Mouse (Mus musculus): ENCODE measurements at regions not wholly inside any gene's neighbourhood (a gene's known extent, or its start where the extent isn't known, plus 50 kb on each side); places are given as distances from the start of the nearest gene placed in this dataset.

DNA sequence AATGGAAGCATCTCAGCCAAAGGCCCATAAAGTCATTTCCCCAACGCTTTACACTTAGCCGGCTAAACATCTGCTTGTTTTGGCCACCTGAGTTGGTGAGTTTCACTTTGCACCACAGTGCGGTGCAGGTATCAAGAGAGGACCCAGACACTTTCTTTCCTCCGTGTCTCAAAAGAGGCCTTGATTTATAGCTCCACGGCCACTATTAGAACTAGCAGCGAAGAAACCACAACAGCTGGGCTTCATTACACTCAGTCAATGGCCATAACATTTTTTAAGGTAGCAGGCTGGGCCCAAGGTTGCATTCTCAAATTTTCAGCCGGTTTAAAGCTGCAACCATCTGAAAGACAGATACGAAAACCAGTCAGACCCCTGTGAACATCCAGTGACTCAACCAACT, 103.4 kb downstream of the Mreg start:
- DNase-seq (ENCODE audit: low spot score in 2 of 2): no peak

GRCm38 (mm10) chr1:72107125-72107524, 105.0 kb downstream of the Mreg start:
- no peak for DNase-seq (ENCODE audit: low spot score in 2 of 2)

GRCm38 (mm10) chr1:72106655-72107054, 105.5 kb downstream of the Mreg start:
- DNase-seq (ENCODE audit: low spot score in 2 of 2): no peak

GRCm38 (mm10) chr1:72105435-72106057, 106.6 kb downstream of the Mreg start:
- DNase-seq (ENCODE audit: low spot score in 2 of 2): no peak

DNA sequence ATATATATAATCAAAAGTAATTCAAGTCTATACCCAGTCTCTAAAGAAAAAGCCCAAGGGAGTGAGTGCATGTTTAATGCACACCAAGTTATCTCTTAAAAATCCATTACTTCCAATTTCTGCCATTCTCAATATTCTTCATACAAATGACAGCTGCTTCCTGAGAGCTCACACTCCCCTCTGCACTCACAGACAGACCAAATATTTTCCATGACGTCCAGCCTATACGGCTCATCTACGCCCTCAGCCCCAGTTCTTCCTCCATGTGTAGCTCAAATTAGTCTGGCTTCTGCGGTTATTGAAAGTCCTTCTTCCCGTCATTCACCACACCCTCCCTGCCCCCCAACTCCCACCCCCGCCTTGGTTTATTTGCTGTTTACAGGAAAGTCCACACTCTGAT, 108.1 kb downstream of the Mreg start:
- DNase-seq (ENCODE audit: low spot score in 2 of 2): no peak

DNA sequence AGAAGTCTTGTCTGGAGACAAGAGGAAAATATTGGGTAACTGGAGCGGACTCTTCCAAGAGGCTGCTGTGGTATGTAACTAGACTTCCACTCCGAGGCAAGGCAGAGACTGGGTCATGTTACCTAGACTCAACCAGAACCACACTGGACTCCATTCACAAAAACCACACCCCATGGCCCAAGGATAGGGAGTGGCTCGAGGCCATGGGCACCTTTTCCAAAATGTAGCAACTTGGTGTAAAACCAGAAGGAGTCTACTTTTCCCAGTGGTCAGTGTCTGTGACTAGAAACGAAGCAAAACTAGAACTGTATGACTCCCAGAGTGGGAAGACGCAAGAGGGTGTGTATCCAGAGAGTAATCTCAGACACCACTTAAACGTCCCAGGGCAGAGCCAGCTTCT, 108.7 kb downstream of the Mreg start:
- DNase-seq (ENCODE audit: low spot score in 2 of 2): no peak

- no peak for DNase-seq (ENCODE audit: low spot score in 2 of 2)
These were observed 112.7 kb downstream of the Mreg start for GRCm38 (mm10) chr1:72099447-72099846.

DNA sequence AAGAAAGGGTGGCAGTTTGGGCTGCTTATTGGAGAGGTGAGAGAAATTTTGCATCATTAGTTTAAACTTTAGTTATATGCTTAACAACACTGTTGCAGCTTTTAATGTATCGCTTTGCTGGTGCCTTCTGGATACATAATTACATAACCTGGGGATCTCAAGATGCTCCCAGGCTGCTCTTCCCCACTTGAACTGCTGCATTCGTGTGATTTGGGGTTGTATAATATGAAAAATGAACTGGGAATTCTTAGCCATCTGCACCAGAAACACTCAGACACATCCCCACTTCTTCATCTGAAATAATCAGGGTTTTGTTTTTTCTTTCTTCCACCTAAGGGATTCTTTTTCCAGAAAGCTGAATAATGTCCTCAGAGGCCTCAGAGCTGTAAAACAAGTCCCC, 120.8 kb downstream of the Mreg start:
- DNase-seq (ENCODE audit: low spot score in 2 of 2): no peak

GRCm38 (mm10) chr1:72085661-72086060, 126.4 kb downstream of the Mreg start:
- no peak for DNase-seq (ENCODE audit: low spot score in 2 of 2)

DNA sequence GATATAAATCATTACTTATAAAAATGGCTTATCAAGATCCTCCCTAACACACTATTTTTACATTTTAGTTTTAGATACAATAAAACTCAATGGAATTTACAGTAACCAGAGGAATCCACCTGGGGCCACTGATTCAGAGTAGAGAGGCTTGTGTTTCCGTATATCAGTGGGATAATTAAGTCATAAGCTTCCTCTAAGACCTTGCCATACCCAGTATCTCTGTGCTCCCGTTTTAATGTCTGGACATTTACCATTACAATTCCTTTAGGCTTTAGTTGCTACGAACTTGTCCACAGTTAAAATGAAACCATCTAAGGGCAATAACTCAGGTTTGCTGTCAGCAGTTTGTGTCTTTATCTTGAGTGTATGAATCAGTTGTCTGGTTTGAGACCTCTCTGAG, 127.9 kb downstream of the Mreg start:
- no peak for DNase-seq (ENCODE audit: low spot score in 2 of 2)

GRCm38 (mm10) chr1:72082366-72082765, 129.7 kb downstream of the Mreg start:
- DNase-seq (ENCODE audit: low spot score in 2 of 2): no peak

GRCm38 (mm10) chr1:72081811-72082210, 130.3 kb downstream of the Mreg start:
- no peak for DNase-seq (ENCODE audit: low spot score in 2 of 2)

DNA sequence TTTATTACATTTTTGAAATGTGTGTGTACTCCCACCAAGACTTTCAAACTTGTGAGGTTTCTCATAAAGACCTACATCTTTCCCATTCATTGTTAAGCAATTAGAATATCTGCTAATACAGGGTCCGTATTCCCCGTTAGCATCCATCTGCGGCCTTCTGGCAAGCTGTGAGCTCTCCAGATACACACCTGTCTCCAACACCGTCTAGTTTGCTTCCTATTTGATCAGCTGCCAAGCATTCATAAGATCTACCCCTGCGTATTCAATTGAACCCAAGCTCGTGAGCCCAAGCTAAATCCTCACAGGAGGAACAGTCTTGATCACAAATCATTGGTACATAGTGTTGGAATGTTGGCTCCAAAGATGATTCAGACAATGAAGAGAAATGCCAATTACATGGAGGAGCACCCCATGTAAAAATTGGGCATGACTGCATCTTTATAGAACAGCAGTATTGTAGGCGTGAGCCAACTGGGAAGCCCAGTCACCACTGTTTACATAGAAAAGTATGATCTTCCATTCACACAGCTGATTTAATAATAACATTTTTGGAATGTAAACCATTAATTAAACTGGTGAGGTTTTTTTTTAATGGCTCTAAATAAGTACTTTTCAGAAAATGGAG, 133.1 kb downstream of the Mreg start:
- no peak for DNase-seq (ENCODE audit: low spot score in 2 of 2)

DNA sequence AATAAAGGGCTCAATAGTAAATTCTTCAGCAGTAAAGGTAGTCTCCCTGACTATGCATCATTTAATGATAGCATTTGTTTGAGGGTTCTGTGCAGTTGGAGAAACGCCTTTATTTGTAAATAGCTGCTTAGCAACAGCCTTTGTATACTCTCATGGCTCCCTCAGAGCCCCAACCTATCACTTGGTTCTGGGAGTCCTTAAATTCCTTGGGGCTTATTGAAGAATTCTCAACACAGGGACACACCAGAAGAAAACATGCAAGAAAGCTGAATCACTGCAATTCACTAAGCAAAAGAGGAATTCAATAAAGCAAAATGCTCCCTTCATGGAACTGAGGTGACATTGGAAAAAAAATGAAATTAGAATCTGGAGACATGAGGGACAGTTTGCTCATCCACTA, 135.8 kb downstream of the Mreg start:
- DNase-seq (ENCODE audit: low spot score in 2 of 2): no peak

- no peak for DNase-seq (ENCODE audit: low spot score in 2 of 2)
These were observed 136.6 kb downstream of the Mreg start for GRCm38 (mm10) chr1:72075464-72075863.

DNA sequence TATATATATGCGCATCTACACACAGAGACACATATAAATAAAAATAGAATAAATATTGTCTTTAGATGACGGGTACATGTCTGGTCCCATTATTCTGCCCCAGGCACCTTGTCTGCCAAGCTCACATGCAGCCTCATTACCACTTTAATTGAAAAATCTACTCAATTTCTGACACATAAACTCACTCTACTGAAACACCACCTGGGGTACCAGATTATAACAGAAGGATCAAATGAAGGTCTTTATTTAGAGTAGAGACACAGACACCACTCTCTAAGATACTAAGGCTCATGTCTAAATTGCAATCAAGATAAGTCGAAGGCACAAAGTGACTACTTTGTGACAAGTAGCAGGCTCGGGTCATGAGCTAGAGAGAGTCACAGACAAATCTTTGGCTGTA, 138.9 kb downstream of the Mreg start:
- DNase-seq (ENCODE audit: low spot score in 2 of 2): no peak

DNA sequence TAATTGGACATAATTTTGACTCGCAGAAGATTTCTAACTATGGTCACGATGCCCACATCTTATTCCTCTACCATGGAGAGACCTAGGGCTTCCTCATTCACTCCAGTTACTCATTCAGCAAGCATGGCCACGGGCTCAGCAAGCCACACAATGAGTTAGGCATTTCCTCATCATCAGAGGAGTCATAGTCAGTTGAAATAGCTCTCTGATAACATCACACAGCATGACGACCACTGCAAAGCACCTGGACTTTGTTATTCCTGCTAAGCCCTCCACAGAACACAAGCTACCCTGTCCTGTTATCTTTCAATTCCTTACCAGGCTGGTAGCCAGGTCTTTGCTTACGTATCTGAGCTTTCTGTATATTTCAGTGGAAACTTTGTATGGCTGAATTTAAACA, 141.6 kb downstream of the Mreg start:
- no peak for DNase-seq (ENCODE audit: low spot score in 2 of 2)

GRCm38 (mm10) chr1:72069056-72069455, 143.1 kb downstream of the Mreg start:
- DNase-seq (ENCODE audit: low spot score in 2 of 2): no peak

DNA sequence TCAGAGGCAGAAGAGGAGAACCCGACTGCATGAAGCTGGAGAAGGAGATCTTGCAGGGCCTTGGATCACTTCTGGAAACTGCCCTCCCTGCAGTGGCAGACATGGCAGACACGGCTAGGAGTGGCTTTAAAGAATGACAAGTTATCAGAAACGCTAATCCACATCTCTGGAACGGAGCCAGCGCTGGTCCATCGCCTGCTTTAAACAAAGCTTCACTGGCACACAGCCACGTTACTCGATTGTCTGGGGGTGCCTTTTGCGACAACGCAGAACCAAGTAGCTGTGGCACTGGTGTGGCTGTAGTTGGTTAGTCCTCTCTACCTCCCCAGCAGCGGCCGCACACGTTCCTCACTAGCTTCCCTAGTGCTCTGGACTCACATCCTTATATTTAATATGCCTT, 147.0 kb downstream of the Mreg start:
- DNase-seq (ENCODE audit: low spot score in 2 of 2): no peak

GRCm38 (mm10) chr1:72060393-72060792, 151.7 kb downstream of the Mreg start:
- DNase-seq (ENCODE audit: low spot score in 2 of 2): no peak

- DNase-seq (ENCODE audit: low spot score in 2 of 2): no peak
These were observed 153.9 kb downstream of the Mreg start for GRCm38 (mm10) chr1:72058045-72058703.

DNA sequence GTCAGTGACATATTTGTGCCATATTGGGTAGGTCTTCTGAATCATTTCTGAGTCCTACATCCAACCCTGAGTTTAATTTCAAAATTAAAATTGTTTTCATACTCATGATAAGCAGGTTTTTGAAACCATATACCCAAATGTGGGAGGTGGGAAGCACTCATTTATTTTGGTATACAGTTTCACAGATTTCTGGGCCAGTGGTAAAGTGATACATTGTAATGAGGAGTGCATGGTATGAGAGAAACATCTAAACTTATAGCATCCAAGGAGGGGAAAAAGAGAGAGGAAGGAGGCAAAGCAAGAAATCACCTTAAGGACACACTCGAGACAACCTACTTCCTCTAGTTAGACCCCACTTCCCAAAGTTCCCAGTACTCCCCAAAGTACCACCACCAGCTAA, 157.6 kb downstream of the Mreg start:
- no peak for DNase-seq (ENCODE audit: low spot score in 2 of 2)

DNA sequence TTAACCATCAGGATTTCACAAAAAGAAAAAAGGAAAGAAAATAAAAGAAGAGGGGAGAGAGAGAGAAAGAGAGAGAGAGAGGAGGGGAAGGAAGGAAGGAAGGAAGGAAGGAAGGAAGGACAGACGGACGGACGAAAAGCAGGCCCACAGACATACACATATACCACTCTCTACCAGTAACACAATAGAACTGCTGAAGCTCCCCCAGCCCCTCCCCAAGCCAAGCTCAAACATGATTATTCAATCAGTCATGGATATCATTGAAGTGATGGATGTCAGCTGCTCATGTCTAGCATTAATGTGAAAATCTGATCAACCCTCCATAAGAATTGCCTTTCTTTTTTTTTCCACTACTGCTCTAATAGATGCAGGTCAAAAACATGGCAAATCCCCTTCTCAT, 161.2 kb downstream of the Mreg start:
- DNase-seq (ENCODE audit: low spot score in 2 of 2): no peak
